Mouse (Mus musculus): ENCODE results near the gene Cspg4. TPM values are rescaled to one million over a fixed set of nuclear protein-coding genes. Genes with fewer than 3 reads are reported as not detected.
"Not testable (repeated sequence)": the region's sequence is repeated elsewhere in the genome, so short reads cannot be mapped to it uniquely, and the experiment has no call there.

Gene Cspg4
- polyA plus RNA-seq, 1 experiment: 7.7 TPM

GRCm38 (mm10) chr9:56886113-56886512, 21.3 kb downstream of the Cspg4 start:
- WGBS: 61% methylated on average over 13 of the region's 13 CpGs
- no peak for DNase-seq (ENCODE audit: low read depth, low spot score)

- 90% methylated on average over 15 of the region's 15 CpGs for WGBS
- no peak for DNase-seq (ENCODE audit: low read depth, low spot score)
Measured at GRCm38 (mm10) chr9:56886601-56887000, 21.8 kb downstream of the Cspg4 start.

GRCm38 (mm10) chr9:56887581-56887980, 22.7 kb downstream of the Cspg4 start:
- DNase-seq (ENCODE audit: low read depth, low spot score): no peak
- 89% methylated on average over 16 of the region's 16 CpGs for WGBS

- 12% methylated on average over 14 of the region's 14 CpGs for WGBS
- peak; percentile 50 for DNase-seq (ENCODE audit: low read depth, low spot score)
Measured at GRCm38 (mm10) chr9:56889817-56890216, 25.0 kb downstream of the Cspg4 start.

- 62% methylated on average over 11 of the region's 11 CpGs for WGBS
- no peak for DNase-seq (ENCODE audit: low read depth, low spot score)
Measured at GRCm38 (mm10) chr9:56890522-56891250, 25.9 kb downstream of the Cspg4 start.

- WGBS: 38% methylated on average over 12 of the region's 12 CpGs
Measured at GRCm38 (mm10) chr9:56891517-56892011, 26.7 kb downstream of the Cspg4 start.

GRCm38 (mm10) chr9:56892111-56892510, 27.3 kb downstream of the Cspg4 start:
- no peak for DNase-seq (ENCODE audit: low read depth, low spot score)
- WGBS: 96% methylated on average over 10 of the region's 10 CpGs

More at GRCm38 (mm10) chr9:56891517-56892011, 26.7 kb downstream of the Cspg4 start:
- DNase-seq (ENCODE audit: low read depth, low spot score): peak; percentile 61

GRCm38 (mm10) chr9:56893313-56893712, 28.5 kb downstream of the Cspg4 start:
- DNase-seq (ENCODE audit: low read depth, low spot score): no peak
- WGBS: 91% methylated on average over 8 of the region's 8 CpGs

GRCm38 (mm10) chr9:56894006-56894405, 29.2 kb downstream of the Cspg4 start:
- 18% methylated on average over 3 of the region's 3 CpGs for WGBS
- DNase-seq (ENCODE audit: low read depth, low spot score): no peak

- WGBS: 94% methylated on average over 12 of the region's 12 CpGs
- DNase-seq (ENCODE audit: low read depth, low spot score): no peak
Measured at GRCm38 (mm10) chr9:56896779-56897178, 31.9 kb downstream of the Cspg4 start.

- WGBS: 90% methylated on average over 11 of the region's 11 CpGs
- DNase-seq (ENCODE audit: low read depth, low spot score): no peak
Measured at GRCm38 (mm10) chr9:56899409-56899808, 34.6 kb downstream of the Cspg4 start.

GRCm38 (mm10) chr9:56900060-56900459, 35.2 kb downstream of the Cspg4 start:
- no peak for DNase-seq (ENCODE audit: low read depth, low spot score)

- 20% methylated on average over 9 of the region's 9 CpGs for WGBS
- no peak for DNase-seq (ENCODE audit: low read depth, low spot score)
Measured at GRCm38 (mm10) chr9:56900571-56900970, 35.7 kb downstream of the Cspg4 start.

- DNase-seq (ENCODE audit: low read depth, low spot score): peak; percentile 86
- WGBS: 15% methylated on average over 8 of the region's 8 CpGs
Measured at GRCm38 (mm10) chr9:56901187-56901586, 36.4 kb downstream of the Cspg4 start.

GRCm38 (mm10) chr9:56903662-56904061, 38.8 kb downstream of the Cspg4 start:
- DNase-seq (ENCODE audit: low read depth, low spot score): no peak
- 94% methylated on average over 3 of the region's 3 CpGs for whole genome bisulfite sequencing

GRCm38 (mm10) chr9:56907549-56907948, 42.7 kb downstream of the Cspg4 start:
- WGBS: 51% methylated on average over 9 of the region's 9 CpGs
- no peak for DNase-seq (ENCODE audit: low read depth, low spot score)

GRCm38 (mm10) chr9:56909991-56910390, 45.2 kb downstream of the Cspg4 start:
- DNase-seq (ENCODE audit: low read depth, low spot score): not testable (repeated sequence)
- 54% methylated on average over 4 of the region's 4 CpGs for WGBS

GRCm38 (mm10) chr9:56911017-56911416, 46.2 kb downstream of the Cspg4 start:
- no peak for DNase-seq (ENCODE audit: low read depth, low spot score)
- 18% methylated on average over 1 of the region's 1 CpGs for WGBS

- 58% methylated on average over 9 of the region's 9 CpGs for WGBS
- no peak for DNase-seq (ENCODE audit: low read depth, low spot score)
Measured at GRCm38 (mm10) chr9:56913991-56914390, 49.2 kb downstream of the Cspg4 start.

- 82% methylated on average over 1 of the region's 1 CpGs for WGBS
- no peak for DNase-seq (ENCODE audit: low read depth, low spot score)
Measured at GRCm38 (mm10) chr9:56915116-56915515, 50.3 kb downstream of the Cspg4 start.

GRCm38 (mm10) chr9:56915695-56916410, 51.0 kb downstream of the Cspg4 start:
- 62% methylated on average over 5 of the region's 5 CpGs for WGBS
- DNase-seq (ENCODE audit: low read depth, low spot score): no peak

All from large intestine, adult 2 months (tissue).